Mouse (Mus musculus): Measurements from ENCODE around the gene Dgat2. TPM values are rescaled to one million over a fixed set of nuclear protein-coding genes. Genes with fewer than 3 reads are reported as not detected.

Dgat2 gene
- polyA plus RNA-seq, 1 experiment = 130 TPM

- H3K27ac ChIP-seq (ENCODE audit: control insufficient read depth, insufficient read depth, low read length) = no peak overlapping the region
- DNase-seq = no peak
- H3K4me1 ChIP-seq (replicated peaks; ENCODE audit: control insufficient read depth, insufficient read depth, low read length) = peaks cover 6% of the 10 kb centered on the region
- TF ChIP-seq POLR2A (IDR thresholded peaks at IDR 0.05; ENCODE audit: control insufficient read depth, extremely low read depth, insufficient read depth, low read length, poor library complexity) (no peak), CTCF (IDR thresholded peaks at IDR 0.05; ENCODE audit: borderline replicate concordance, control insufficient read depth, extremely low read depth, insufficient read depth, low read length, poor library complexity) (no peak)
- H3K36me3 ChIP-seq (ENCODE audit: control insufficient read depth, insufficient read depth, low read length) = no peaks in the 10 kb centered on the region
- H3K4me3 ChIP-seq (ENCODE audit: control insufficient read depth, insufficient read depth, low read length) = no peak overlapping the region
- H3K27me3 ChIP-seq (ENCODE audit: control insufficient read depth, insufficient read depth, low read length) = no peaks in the 10 kb centered on the region
- WGBS = 91% methylated on average over 8 of the region's 8 CpGs
Observed at GRCm38 (mm10) chr7:99158011-99158410, 24.5 kb downstream of the Dgat2 start.

GRCm38 (mm10) chr7:99156737-99157136 is 25.8 kb downstream of the Dgat2 start:
- no peaks in the 10 kb centered on the region for H3K36me3 ChIP-seq (ENCODE audit: control insufficient read depth, insufficient read depth, low read length)
- no peaks in the 10 kb centered on the region for H3K27me3 ChIP-seq (ENCODE audit: control insufficient read depth, insufficient read depth, low read length)
- no peak for DNase-seq
- TF ChIP-seq POLR2A (IDR thresholded peaks at IDR 0.05; ENCODE audit: control insufficient read depth, extremely low read depth, insufficient read depth, low read length, poor library complexity) (no peak), CTCF (IDR thresholded peaks at IDR 0.05; ENCODE audit: borderline replicate concordance, control insufficient read depth, extremely low read depth, insufficient read depth, low read length, poor library complexity) (no peak)
- H3K27ac ChIP-seq (ENCODE audit: control insufficient read depth, insufficient read depth, low read length) = no peak overlapping the region
- WGBS = 86% methylated on average over 10 of the region's 10 CpGs
- peaks cover 14% of the 10 kb centered on the region for H3K4me1 ChIP-seq (replicated peaks; ENCODE audit: control insufficient read depth, insufficient read depth, low read length)
- H3K4me3 ChIP-seq (ENCODE audit: control insufficient read depth, insufficient read depth, low read length) = no peak overlapping the region

- H3K4me3 ChIP-seq (ENCODE audit: control insufficient read depth, insufficient read depth, low read length) = no peak overlapping the region
- TF ChIP-seq CTCF (IDR thresholded peaks at IDR 0.05; ENCODE audit: borderline replicate concordance, control insufficient read depth, extremely low read depth, insufficient read depth, low read length, poor library complexity) (no peak), POLR2A (IDR thresholded peaks at IDR 0.05; ENCODE audit: control insufficient read depth, extremely low read depth, insufficient read depth, low read length, poor library complexity) (no peak)
- no peak for DNase-seq
- WGBS = 50% methylated on average over 17 of the region's 17 CpGs
- H3K4me1 ChIP-seq (replicated peaks; ENCODE audit: control insufficient read depth, insufficient read depth, low read length) = peaks cover 14% of the 10 kb centered on the region
- no peak overlapping the region for H3K27ac ChIP-seq (ENCODE audit: control insufficient read depth, insufficient read depth, low read length)
- no peaks in the 10 kb centered on the region for H3K27me3 ChIP-seq (ENCODE audit: control insufficient read depth, insufficient read depth, low read length)
- no peaks in the 10 kb centered on the region for H3K36me3 ChIP-seq (ENCODE audit: control insufficient read depth, insufficient read depth, low read length)
Observed at GRCm38 (mm10) chr7:99155311-99156289, 26.9 kb downstream of the Dgat2 start.

GRCm38 (mm10) chr7:99154648-99155151 is 27.8 kb downstream of the Dgat2 start:
- no peak for DNase-seq
- no peaks in the 10 kb centered on the region for H3K27me3 ChIP-seq (ENCODE audit: control insufficient read depth, insufficient read depth, low read length)
- no peaks in the 10 kb centered on the region for H3K36me3 ChIP-seq (ENCODE audit: control insufficient read depth, insufficient read depth, low read length)
- no peak overlapping the region for H3K27ac ChIP-seq (ENCODE audit: control insufficient read depth, insufficient read depth, low read length)
- H3K4me3 ChIP-seq (ENCODE audit: control insufficient read depth, insufficient read depth, low read length) = no peak overlapping the region
- peaks cover 14% of the 10 kb centered on the region for H3K4me1 ChIP-seq (replicated peaks; ENCODE audit: control insufficient read depth, insufficient read depth, low read length)
- WGBS = 61% methylated on average over 8 of the region's 8 CpGs
- TF ChIP-seq POLR2A (IDR thresholded peaks at IDR 0.05; ENCODE audit: control insufficient read depth, extremely low read depth, insufficient read depth, low read length, poor library complexity) = no peak
- no peak for TF ChIP-seq CTCF (IDR thresholded peaks at IDR 0.05; ENCODE audit: borderline replicate concordance, control insufficient read depth, extremely low read depth, insufficient read depth, low read length, poor library complexity)

- 25% methylated on average over 11 of the region's 11 CpGs for WGBS
- peaks cover 14% of the 10 kb centered on the region for H3K4me1 ChIP-seq (replicated peaks; ENCODE audit: control insufficient read depth, insufficient read depth, low read length)
- DNase-seq = no peak
- no peak for TF ChIP-seq POLR2A (IDR thresholded peaks at IDR 0.05; ENCODE audit: control insufficient read depth, extremely low read depth, insufficient read depth, low read length, poor library complexity)
- TF ChIP-seq CTCF (IDR thresholded peaks at IDR 0.05; ENCODE audit: borderline replicate concordance, control insufficient read depth, extremely low read depth, insufficient read depth, low read length, poor library complexity) = no peak
- H3K27ac ChIP-seq (ENCODE audit: control insufficient read depth, insufficient read depth, low read length) = no peak overlapping the region
- H3K27me3 ChIP-seq (ENCODE audit: control insufficient read depth, insufficient read depth, low read length) = no peaks in the 10 kb centered on the region
- no peaks in the 10 kb centered on the region for H3K36me3 ChIP-seq (ENCODE audit: control insufficient read depth, insufficient read depth, low read length)
- no peak overlapping the region for H3K4me3 ChIP-seq (ENCODE audit: control insufficient read depth, insufficient read depth, low read length)
Observed at GRCm38 (mm10) chr7:99153686-99154202, 28.8 kb downstream of the Dgat2 start.

GRCm38 (mm10) chr7:99152756-99153155 is 29.8 kb downstream of the Dgat2 start:
- Histone ChIP-seq H3K4me1 (replicated peaks; ENCODE audit: control insufficient read depth, insufficient read depth, low read length) (peaks cover 14% of the 10 kb centered on the region), H3K27me3 (ENCODE audit: control insufficient read depth, insufficient read depth, low read length) (no peaks in the 10 kb centered on the region), H3K27ac (ENCODE audit: control insufficient read depth, insufficient read depth, low read length) (no peak overlapping the region), H3K4me3 (ENCODE audit: control insufficient read depth, insufficient read depth, low read length) (no peak overlapping the region), H3K36me3 (ENCODE audit: control insufficient read depth, insufficient read depth, low read length) (no peaks in the 10 kb centered on the region)
- TF ChIP-seq CTCF (IDR thresholded peaks at IDR 0.05; ENCODE audit: borderline replicate concordance, control insufficient read depth, extremely low read depth, insufficient read depth, low read length, poor library complexity) (no peak), POLR2A (IDR thresholded peaks at IDR 0.05; ENCODE audit: control insufficient read depth, extremely low read depth, insufficient read depth, low read length, poor library complexity) (no peak)
- WGBS = 37% methylated on average over 8 of the region's 8 CpGs
- DNase-seq = no peak

Measured in thymus, adult 2 months (tissue).